Mouse (Mus musculus): ENCODE results near the gene Baz1a.

DNA sequence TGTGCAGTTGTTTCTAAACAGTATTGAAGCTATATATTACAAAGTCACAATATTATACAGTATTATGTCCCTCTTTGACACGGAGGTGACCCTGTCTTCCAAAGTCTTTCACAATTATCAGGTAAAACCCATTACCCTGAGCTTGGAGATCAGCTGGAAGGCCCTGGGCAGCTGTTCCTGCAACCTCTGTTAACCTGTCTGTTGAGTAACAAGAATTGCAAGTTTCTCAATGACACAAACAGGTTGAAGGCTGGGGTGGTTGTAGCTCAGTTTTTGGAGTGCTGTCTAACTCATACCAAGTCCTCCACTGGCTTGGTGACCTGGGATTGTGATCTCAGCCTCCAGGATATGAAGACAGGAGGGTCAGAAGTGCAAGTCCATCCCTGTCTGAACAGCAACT lies 1.1 kb downstream of the Baz1a start:
- TF ChIP-seq CTCF (IDR thresholded peaks at IDR 0.05; ENCODE audit: low read depth, low read length) = no peak
- no peak for TF ChIP-seq POLR2A (IDR thresholded peaks at IDR 0.05; ENCODE audit: extremely low read depth, insufficient read depth, low read length)

All from liver, adult 2 months (tissue).